Mouse (Mus musculus): ENCODE data around the gene Nat8. TPM values are rescaled to one million over a fixed set of nuclear protein-coding genes. Genes with fewer than 3 reads are reported as not detected.
"Not testable (repeated sequence)": the region's sequence is repeated elsewhere in the genome, so short reads cannot be mapped to it uniquely, and the experiment has no call there.

Gene Nat8
- polyA plus RNA-seq, 1 experiment from 2014 or later = 1.3 TPM

- 83% methylated on average over 3 of the region's 3 CpGs for WGBS
Observed at GRCm38 (mm10) chr6:85853481-85853880, 21.6 kb upstream of the Nat8 start.

GRCm38 (mm10) chr6:85851062-85851773 lies 19.3 kb upstream of the Nat8 start:
- Histone ChIP-seq H3K27me3 (no peaks in the 10 kb centered on the region), H3K4me1 (peaks cover 2% of the 10 kb centered on the region), H3K36me3 (no peaks in the 10 kb centered on the region), H3K27ac (no peak overlapping the region), H3K9ac (no peak overlapping the region), H3K4me3 (replicated peaks) (no peak overlapping the region), H3K4me2 (no peak overlapping the region), H3K9me3 (replicated peaks) (no peaks in the 10 kb centered on the region)
- 91% methylated on average over 7 of the region's 7 CpGs for WGBS
- ATAC-seq (replicated peaks; ENCODE audit: low FRiP score) = no peak

More at GRCm38 (mm10) chr6:85853481-85853880, 21.6 kb upstream of the Nat8 start:
- Histone ChIP-seq H3K9me3 (replicated peaks) (no peaks in the 10 kb centered on the region), H3K4me2 (no peak overlapping the region), H3K27me3 (no peaks in the 10 kb centered on the region), H3K9ac (no peak overlapping the region), H3K4me1 (peaks cover 6% of the 10 kb centered on the region), H3K4me3 (replicated peaks) (no peak overlapping the region), H3K27ac (no peak overlapping the region), H3K36me3 (no peaks in the 10 kb centered on the region)
- ATAC-seq (replicated peaks; ENCODE audit: low FRiP score) = no peak

GRCm38 (mm10) chr6:85849240-85849639 lies 17.4 kb upstream of the Nat8 start:
- Histone ChIP-seq H3K27ac (no peak overlapping the region), H3K4me1 (no peaks in the 10 kb centered on the region), H3K9ac (no peak overlapping the region), H3K4me3 (replicated peaks) (no peak overlapping the region), H3K27me3 (no peaks in the 10 kb centered on the region), H3K36me3 (no peaks in the 10 kb centered on the region), H3K9me3 (replicated peaks) (no peaks in the 10 kb centered on the region), H3K4me2 (no peak overlapping the region)
- 44% methylated on average over 2 of the region's 2 CpGs for WGBS
- ATAC-seq (replicated peaks; ENCODE audit: low FRiP score) = no peak

GRCm38 (mm10) chr6:85848140-85848539 lies 16.3 kb upstream of the Nat8 start:
- Histone ChIP-seq H3K4me3 (replicated peaks) (no peak overlapping the region), H3K9ac (no peak overlapping the region), H3K9me3 (replicated peaks) (no peaks in the 10 kb centered on the region), H3K4me2 (no peak overlapping the region), H3K27me3 (no peaks in the 10 kb centered on the region), H3K36me3 (no peaks in the 10 kb centered on the region), H3K27ac (no peak overlapping the region), H3K4me1 (no peaks in the 10 kb centered on the region)
- ATAC-seq (replicated peaks; ENCODE audit: low FRiP score) = no peak
- 90% methylated on average over 4 of the region's 4 CpGs for WGBS

- H3K9me3 ChIP-seq (replicated peaks) = no peaks in the 10 kb centered on the region
- H3K9ac ChIP-seq = no peak overlapping the region
- WGBS = 43% methylated on average over 1 of the region's 1 CpGs
- no peak overlapping the region for H3K4me2 ChIP-seq
- no peaks in the 10 kb centered on the region for H3K27me3 ChIP-seq
- H3K4me3 ChIP-seq (replicated peaks) = no peak overlapping the region
- H3K36me3 ChIP-seq = no peaks in the 10 kb centered on the region
- no peak overlapping the region for H3K27ac ChIP-seq
- no peaks in the 10 kb centered on the region for H3K4me1 ChIP-seq
- no peak for ATAC-seq (replicated peaks; ENCODE audit: low FRiP score)
Observed at GRCm38 (mm10) chr6:85846921-85847320, 15.0 kb upstream of the Nat8 start.

- not testable (repeated sequence) for H3K9ac ChIP-seq; H3K4me3 ChIP-seq (replicated peaks); ATAC-seq (replicated peaks; ENCODE audit: low FRiP score); H3K27me3 ChIP-seq; H3K27ac ChIP-seq; H3K4me1 ChIP-seq; H3K36me3 ChIP-seq; H3K4me2 ChIP-seq; H3K9me3 ChIP-seq (replicated peaks)
- 75% methylated on average over 25 of the region's 25 CpGs for WGBS
Observed at GRCm38 (mm10) chr6:85843677-85844458, 12.0 kb upstream of the Nat8 start.

GRCm38 (mm10) chr6:85839982-85840381 lies 8.1 kb upstream of the Nat8 start:
- Histone ChIP-seq H3K9me3 (replicated peaks) (no peaks in the 10 kb centered on the region), H3K9ac (no peak overlapping the region), H3K27me3 (no peaks in the 10 kb centered on the region), H3K36me3 (no peaks in the 10 kb centered on the region), H3K27ac (no peak overlapping the region), H3K4me3 (replicated peaks) (no peak overlapping the region), H3K4me1 (peaks cover 3% of the 10 kb centered on the region; the same call in 1 of the 2 replicates), H3K4me2 (no peak overlapping the region)
- ATAC-seq (replicated peaks; ENCODE audit: low FRiP score) = no peak
- 53% methylated on average over 4 of the region's 4 CpGs for WGBS

- H3K9ac ChIP-seq = no peak overlapping the region
- H3K9me3 ChIP-seq (replicated peaks) = no peaks in the 10 kb centered on the region
- 79% methylated on average over 8 of the region's 8 CpGs for WGBS
- no peak for ATAC-seq (replicated peaks; ENCODE audit: low FRiP score)
- no peak overlapping the region for H3K4me3 ChIP-seq (replicated peaks)
- no peaks in the 10 kb centered on the region for H3K36me3 ChIP-seq
- peaks cover 3% of the 10 kb centered on the region; the same call in 1 of the 2 replicates for H3K4me1 ChIP-seq
- no peak overlapping the region for H3K4me2 ChIP-seq
- no peak overlapping the region for H3K27ac ChIP-seq
- H3K27me3 ChIP-seq = no peaks in the 10 kb centered on the region
Observed at GRCm38 (mm10) chr6:85838674-85839073, 6.8 kb upstream of the Nat8 start.

GRCm38 (mm10) chr6:85837307-85837706 lies 5.4 kb upstream of the Nat8 start:
- H3K4me3 ChIP-seq (replicated peaks); H3K27ac ChIP-seq; H3K9me3 ChIP-seq (replicated peaks); H3K27me3 ChIP-seq; H3K36me3 ChIP-seq; H3K9ac ChIP-seq; ATAC-seq (replicated peaks; ENCODE audit: low FRiP score); H3K4me1 ChIP-seq: not testable (repeated sequence)
- WGBS = 41% methylated on average over 12 of the region's 12 CpGs
- H3K4me2 ChIP-seq = peak overlapping the region; percentile 31

- not testable (repeated sequence) for H3K36me3 ChIP-seq; H3K4me1 ChIP-seq; ATAC-seq (replicated peaks; ENCODE audit: low FRiP score); H3K9ac ChIP-seq; H3K9me3 ChIP-seq (replicated peaks); H3K27me3 ChIP-seq; H3K27ac ChIP-seq; H3K4me3 ChIP-seq (replicated peaks)
- peak overlapping the region; percentile 31 for H3K4me2 ChIP-seq
- 26% methylated on average over 9 of the region's 9 CpGs for WGBS
Observed at GRCm38 (mm10) chr6:85836827-85837226, 4.9 kb upstream of the Nat8 start.

- ATAC-seq (replicated peaks; ENCODE audit: low FRiP score) = not testable (repeated sequence)
- WGBS = 83% methylated on average over 5 of the region's 5 CpGs
Observed at GRCm38 (mm10) chr6:85836098-85836497, 4.2 kb upstream of the Nat8 start.

GRCm38 (mm10) chr6:85835104-85835503 lies 3.2 kb upstream of the Nat8 start:
- 32% methylated on average over 1 of the region's 2 CpGs for WGBS
- not testable (repeated sequence) for H3K4me1 ChIP-seq; H3K36me3 ChIP-seq; H3K27ac ChIP-seq; H3K9ac ChIP-seq; H3K4me3 ChIP-seq (replicated peaks); H3K9me3 ChIP-seq (replicated peaks); ATAC-seq (replicated peaks; ENCODE audit: low FRiP score); H3K27me3 ChIP-seq; H3K4me2 ChIP-seq

More at GRCm38 (mm10) chr6:85836098-85836497, 4.2 kb upstream of the Nat8 start:
- not testable (repeated sequence) for H3K4me3 ChIP-seq (replicated peaks); H3K27me3 ChIP-seq; H3K36me3 ChIP-seq; H3K27ac ChIP-seq; H3K9me3 ChIP-seq (replicated peaks); H3K4me1 ChIP-seq; H3K4me2 ChIP-seq; H3K9ac ChIP-seq
